Mouse (Mus musculus): ENCODE measurements around the gene Mgat4b.

DNA sequence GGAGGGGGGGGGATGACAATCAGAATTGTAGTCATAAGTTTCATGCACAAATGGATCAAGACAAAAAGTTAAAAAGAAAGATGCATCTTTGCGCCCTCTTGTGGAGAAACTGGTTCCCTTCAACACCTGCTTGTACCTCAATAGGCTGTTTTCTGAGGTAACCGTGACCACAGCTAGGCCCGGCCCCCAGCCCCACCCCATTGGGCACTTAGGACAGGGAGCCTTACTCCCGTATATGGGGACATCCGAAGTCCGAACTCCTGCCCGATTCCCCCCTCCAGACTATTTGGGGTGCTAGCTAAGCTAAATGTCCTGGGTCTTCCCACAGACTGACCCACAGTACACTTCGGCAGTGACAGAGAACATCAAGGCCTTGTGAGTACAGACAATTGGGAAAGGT, 20.7 kb downstream of the Mgat4b start:
- TF ChIP-seq HCFC1 (IDR thresholded peaks at IDR 0.05; ENCODE audit: borderline replicate concordance, insufficient read depth, low read length) (no peak), ZC3H11A (IDR thresholded peaks at IDR 0.05; ENCODE audit: borderline replicate concordance, low read depth, low read length) (no peak), ZNF384 (IDR thresholded peaks at IDR 0.05; ENCODE audit: low read depth, low read length) (no peak), MAFK (IDR thresholded peaks at IDR 0.05; ENCODE audit: insufficient read depth, low read depth, low read length) (no peak), CHD2 (IDR thresholded peaks at IDR 0.05; ENCODE audit: low read depth, low read length) (no peak)
